Mouse (Mus musculus) mesoderm, embryonic 11.5 days (tissue): ENCODE measurements around the gene Ccl27a.
A peak's percentile ranks its signal among the peaks of the same experiment; 100 is the strongest.

Experiments
- DNase-seq: peaks from one replicate; pipeline ENCODE4 v3.0.0-alpha.2; 2012; ENCODE audit warnings: low read depth, low spot score

The Ccl27a gene

GRCm38 (mm10) chr4:41755338-41756305, 18.4 kb downstream of the Ccl27a start, which contains the start of gene Sigmar1:
Sigmar1 (minus strand) TSS chr4:41756157.
- peak; percentile 89 for DNase-seq

DNA sequence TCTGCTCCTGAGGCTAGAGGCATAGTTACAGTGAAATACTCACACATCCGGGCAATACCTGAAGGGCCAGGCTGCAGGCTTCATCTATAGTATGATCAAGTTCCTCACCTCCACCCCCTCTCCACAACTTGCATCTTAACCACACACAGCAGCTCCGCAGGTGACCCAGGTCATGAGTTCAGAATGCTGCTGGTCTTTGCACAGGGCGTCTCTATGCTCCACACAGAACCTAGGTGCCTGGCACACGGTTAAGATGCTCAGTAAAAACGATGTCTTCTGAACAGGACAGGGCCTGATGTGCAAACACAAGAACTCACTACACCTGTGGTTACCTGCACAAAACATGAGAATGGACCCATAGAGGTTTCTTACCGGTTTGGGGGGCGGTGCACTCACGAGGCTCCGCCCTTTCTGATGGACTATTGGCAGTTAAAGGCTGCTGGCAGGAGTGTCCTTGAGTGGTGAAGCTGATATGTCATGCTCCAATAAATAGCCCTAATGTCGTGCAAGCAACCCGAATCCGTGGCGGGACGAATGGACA, 19.2 kb downstream of the Ccl27a start, which contains the start of gene Galt:
Gene Galt (plus strand): TSS at position 432 of the 541 bp plus-strand sequence.
- DNase-seq, result no peak

DNA sequence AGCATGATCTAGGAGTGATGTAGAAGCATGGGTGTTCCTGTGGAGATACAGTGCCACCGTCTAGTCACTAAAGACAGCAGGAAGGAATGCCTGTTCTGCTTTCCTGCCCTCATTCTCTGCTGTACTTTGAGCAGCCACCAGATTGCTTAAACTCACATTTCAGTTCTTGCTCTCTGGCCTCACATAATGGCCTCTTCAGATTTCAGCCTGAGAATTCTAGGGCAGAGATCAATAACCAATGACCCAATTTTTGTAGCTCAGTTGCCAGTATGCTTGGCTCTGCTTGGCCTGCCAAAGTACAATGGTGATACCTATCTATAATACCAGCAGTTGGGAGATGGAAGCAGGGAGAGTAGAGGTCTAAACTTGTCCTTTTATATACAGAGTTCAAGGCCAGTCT, 29.0 kb downstream of the Ccl27a start:
- DNase-seq, result no peak

GRCm38 (mm10) chr4:41744131-41744530, 29.9 kb downstream of the Ccl27a start:
- no peak for DNase-seq

DNA sequence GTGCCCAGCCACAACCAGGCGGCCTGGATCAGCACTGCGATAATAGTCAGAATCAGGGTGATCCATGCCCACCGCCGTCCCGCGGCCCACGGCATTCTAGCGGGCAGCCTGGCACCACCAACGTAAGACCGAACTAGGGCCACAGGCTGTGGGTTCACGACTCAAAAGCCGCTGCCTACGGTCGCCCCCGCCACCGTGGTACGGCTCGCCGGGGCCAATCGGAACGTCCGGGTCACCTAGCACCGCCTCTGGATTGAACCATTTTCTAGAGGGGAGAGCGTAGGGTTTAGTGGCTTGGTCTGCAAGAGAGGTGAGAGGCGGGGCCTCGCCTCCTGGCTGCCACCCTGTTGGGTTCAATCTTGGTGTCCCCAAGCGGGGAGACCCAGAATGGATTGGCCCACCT, 32.9 kb downstream of the Ccl27a start:
- peak; percentile 96 for DNase-seq

DNA sequence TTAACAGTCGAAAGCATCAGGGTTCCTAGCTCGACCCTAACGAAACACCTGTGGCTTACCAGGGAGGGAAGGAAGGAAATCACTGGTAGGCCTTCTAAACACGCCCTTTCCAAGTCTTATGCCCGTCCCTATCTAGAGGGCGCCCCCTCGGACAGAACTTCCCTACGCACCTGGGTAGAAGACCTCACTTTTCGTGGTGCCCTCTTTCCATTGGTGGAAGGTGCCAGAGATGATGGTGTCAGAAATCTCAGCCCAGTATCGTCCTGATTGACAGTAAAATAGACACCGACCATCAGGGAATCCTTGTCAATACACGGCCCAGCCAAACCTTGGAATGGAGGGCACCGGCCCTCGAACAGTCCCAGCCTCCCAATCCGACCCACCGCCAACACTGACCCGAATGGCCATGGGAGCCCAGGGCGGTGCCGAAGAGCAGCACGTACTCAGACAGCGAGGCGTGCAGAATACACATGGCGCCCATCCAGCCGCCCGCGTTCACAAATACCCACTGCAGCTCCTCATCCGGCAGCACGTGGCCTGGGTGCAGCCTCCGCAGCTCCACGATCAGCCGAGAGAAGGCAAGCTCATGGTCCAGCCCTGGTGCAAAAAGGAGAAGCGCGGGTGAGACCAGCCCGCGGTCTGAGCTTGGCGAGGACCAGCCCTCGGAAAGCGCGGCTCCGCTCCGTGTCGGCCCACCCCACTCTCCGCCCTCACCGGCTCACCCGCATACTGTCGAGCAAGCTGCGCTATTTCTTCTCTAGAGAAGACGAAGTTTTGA, 33.5 kb downstream of the Ccl27a start:
- no peak for DNase-seq

DNA sequence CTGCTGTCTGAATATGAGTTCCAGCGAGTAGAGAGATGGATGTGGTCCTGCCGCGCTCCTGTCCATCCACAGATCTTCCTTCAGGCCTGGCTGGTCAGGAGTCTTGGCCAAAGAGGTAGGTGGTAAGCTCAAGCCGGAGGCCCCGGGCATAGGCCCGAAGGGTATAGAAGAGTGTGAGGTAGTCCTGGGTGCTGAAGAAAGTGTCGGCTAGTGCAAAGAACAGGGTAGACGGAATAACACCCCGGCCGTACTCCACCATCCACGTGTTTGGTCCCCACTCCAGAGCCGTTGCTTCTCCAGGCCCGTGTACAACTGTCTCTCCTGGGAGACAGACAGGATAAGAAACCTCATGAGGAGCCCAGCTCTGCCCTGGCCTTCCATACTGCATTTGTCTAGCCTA, 34.8 kb downstream of the Ccl27a start:
- no peak for DNase-seq

GRCm38 (mm10) chr4:41738256-41738603, 35.8 kb downstream of the Ccl27a start:
- no peak for DNase-seq

DNA sequence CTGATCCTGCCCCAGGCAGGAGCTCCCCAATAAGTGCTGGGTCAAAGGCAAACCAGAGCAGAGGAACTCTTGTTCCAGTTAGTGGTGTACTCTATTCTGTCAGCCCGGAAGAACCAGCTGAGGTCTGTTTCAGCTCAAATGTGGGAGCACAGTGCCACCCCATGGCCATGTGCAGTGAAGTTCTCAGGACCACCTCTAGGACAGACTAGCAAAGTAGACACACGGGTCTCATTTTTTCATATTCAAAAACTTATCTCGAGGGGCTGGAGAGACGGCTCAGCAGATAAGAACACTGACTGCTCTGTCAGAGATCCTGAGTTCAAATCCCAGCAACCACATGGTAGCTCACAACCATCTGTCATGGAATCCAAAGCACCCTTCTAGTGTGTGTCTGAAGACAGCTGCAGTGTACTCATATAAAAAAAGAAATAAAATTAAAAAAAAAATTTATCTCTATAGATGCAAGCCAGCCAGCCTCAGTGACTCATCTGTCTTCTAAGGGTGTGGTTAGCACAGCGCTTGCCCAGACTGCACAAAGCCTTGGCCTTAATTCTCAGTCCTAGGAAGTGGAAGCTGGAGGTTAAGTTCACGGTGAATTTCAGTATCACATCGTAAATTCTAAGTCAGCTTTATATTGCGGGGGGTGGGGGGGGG, 36.3 kb downstream of the Ccl27a start:
- DNase-seq, result peak; percentile 77

- peak; percentile 54 for DNase-seq
These were observed 42.8 kb downstream of the Ccl27a start, which contains the start of gene Arid3c for GRCm38 (mm10) chr4:41731052-41731765. Arid3c (minus strand) TSS chr4:41731142.

DNA sequence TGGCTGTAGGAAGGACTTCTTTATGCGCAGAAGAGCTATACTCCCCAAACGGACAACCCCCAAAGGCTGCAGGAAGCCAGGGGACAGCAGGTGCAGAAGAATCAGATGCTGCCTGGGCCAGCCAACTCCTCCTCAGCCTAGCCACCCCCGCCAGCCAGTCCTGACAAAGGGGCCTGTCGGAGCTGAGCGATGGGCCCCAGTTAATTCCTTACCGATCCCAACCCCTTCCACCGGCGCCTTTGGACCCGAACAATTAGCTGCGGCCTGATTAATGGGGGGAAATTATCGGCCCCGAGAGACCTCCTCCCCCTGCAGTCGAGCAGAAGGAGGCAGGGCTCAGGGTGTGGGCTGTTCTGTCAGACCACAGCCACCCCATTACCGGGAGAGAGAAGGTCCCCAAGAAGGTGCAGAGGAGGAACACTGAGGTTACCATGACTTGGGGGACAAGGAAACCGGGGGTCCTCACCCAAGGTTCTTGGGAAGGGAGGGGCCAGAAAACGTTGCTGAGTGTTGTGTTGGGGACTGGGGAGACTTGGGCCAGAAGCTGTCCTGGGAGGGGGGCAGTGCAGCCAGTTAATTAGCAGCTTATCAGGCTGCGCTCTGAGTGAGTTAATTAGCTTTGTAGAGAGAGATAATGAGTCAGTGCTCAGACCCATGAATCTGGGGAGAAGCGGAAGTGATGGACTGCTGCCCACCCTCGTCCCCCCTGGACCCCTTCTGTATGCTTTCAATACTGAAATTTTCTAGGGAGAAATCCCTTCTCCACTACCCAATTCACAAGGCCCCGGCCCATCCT, 47.0 kb downstream of the Ccl27a start:
- DNase-seq, result peak; percentile 53

DNA sequence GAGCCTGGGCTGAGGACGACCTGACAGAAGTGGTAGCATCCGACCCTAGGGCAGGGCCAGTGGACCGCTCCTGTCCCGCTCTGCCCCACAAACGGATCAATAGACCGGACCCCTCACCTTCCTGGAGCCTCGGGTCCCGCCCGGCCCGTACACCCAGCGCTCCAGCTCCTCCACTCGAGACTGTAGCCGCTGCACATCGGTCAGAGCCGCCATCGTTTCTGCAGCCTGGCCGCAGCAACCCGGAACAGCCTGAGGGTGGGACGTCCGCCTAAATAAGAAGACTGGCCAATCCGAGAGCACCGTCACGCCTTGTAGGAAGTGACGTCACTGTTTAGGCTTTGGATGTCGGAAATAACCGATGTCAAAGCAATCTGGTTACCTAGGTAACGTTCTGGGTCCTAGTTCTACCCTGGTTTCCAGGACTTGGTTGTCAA, 51.1 kb downstream of the Ccl27a start, which contains the start of gene Dctn3:
Gene Dctn3 (minus strand): TSS at position 253 of the 434 bp plus-strand sequence.
- peak; percentile 96 for DNase-seq
